Mouse (Mus musculus) B cell, adult 62 days (primary cell): ENCODE results near the gene Rap1gds1. TPM values are rescaled to one million over a fixed set of nuclear protein-coding genes. Genes with fewer than 3 reads are reported as not detected.

ENCODE experiments used
- total RNA-seq: library from RNA; stranded (reverse); gene quantifications from 4 replicates; pipeline ENCODE4 v1.2.4, GENCODE M21; 2023

Rap1gds1 gene
- 70.1 to 75.1 TPM (median 73.6 TPM) in 4 replicates for total RNA-seq

DNA sequence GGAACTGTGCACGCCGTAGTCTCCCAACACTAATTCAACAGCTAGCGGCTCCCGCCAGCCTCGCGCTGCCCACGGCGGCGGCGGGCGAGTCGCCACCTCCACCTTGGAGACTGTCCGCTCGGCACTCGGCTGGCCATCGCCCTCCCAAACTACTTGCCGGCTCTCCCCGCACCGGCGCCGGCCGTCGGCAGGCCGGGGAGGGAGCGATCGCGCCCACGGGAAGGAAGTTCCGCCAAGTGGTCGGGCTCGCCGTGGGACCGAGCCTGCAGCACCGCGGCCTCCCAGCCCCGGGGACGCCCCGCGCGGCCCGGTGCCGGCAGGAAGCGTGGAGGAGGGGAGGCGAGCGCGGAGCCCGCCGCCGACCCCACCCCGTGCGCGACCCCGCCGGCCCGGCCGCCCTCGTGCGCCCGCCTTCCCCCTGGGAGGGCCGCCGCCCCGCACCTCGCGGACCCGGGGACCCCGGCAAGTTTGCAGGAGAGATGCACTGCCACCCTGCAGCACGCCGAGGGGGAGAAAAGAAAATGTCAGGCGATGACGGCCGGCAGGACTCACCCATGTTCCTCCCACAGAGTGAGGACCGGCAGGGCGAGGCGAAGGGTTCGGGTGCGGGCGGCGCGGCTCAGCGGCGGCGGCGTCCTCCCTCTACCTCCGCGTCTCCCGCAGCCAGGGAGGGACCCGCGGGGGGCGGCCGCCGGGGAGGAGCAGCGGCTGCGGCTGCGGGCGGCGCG, at the start of gene Rap1gds1:
Gene Rap1gds1 (minus strand): TSS at position 718 of the 728 bp plus-strand sequence.

Other genes starting within 250 kb of the Rap1gds1 start
- 0.29 to 0.54 TPM (median 0.53 TPM) in 3 of 4 replicates, not detected in the other for gene Stpg2, start 130.5 kb upstream of the Rap1gds1 start, total RNA-seq